Mouse (Mus musculus): ENCODE data around the gene Gm8906. TPM values are rescaled to one million over a fixed set of nuclear protein-coding genes. Genes with fewer than 3 reads are reported as not detected.
"Not testable (repeated sequence)": the region's sequence is repeated elsewhere in the genome, so short reads cannot be mapped to it uniquely, and the experiment has no call there.

Gm8906 gene
- not detected in 3 replicates for total RNA-seq (2017)

- ATAC-seq (replicated peaks; ENCODE audit: insufficient number of reproducible peaks, low FRiP score, low TSS enrichment, poor library complexity, severe bottlenecking): not testable (repeated sequence)
These were observed at the start of gene Gm8906 for GRCm38 (mm10) chr5:11502385-11502784. Gene Gm8906, plus strand, starts transcription at chr5:11502685.

Other genes starting within 250 kb of the Gm8906 start
- 4.2 TPM in 1 of 3 replicates, not detected in the others for gene Gm8890, start 246.7 kb upstream of the Gm8906 start, total RNA-seq (2017)
- gene Speer1, start 161.2 kb upstream of the Gm8906 start, total RNA-seq (2017): 1.6 to 2.2 TPM in 2 of 3 replicates, not detected in the other
- not detected in 3 replicates for gene Gm8897, start 86.3 kb upstream of the Gm8906 start, total RNA-seq (2017)
- gene Gm6460, start 92.2 kb downstream of the Gm8906 start, total RNA-seq (2017): not detected in 3 replicates
- not detected in 3 replicates for gene Gm8922, start 179.3 kb downstream of the Gm8906 start, total RNA-seq (2017)